Mouse (Mus musculus) frontal cortex, postnatal 10 days (tissue): ENCODE results near the gene Snrnp40.
A peak's percentile ranks its signal among the peaks of the same experiment; 100 is the strongest.

ENCODE experiments used
- DNase-seq, 2 experiments: peaks; one replicate each; pipeline ENCODE4 v3.0.0; 2022; ENCODE audit warnings: low spot score in 2 of 2, mixed read lengths in 1 of 2

The Snrnp40 gene

GRCm38 (mm10) chr4:130359486-130360237 lies at the start of gene Snrnp40, which contains the start of gene Zcchc17:
Snrnp40 (plus strand) TSS chr4:130360132.
Zcchc17 (minus strand) TSS chr4:130359943.
- DNase-seq: peak; percentile 99

- no peak for DNase-seq
Observed at GRCm38 (mm10) chr4:130312526-130312925, 47.4 kb upstream of the Snrnp40 start.

DNA sequence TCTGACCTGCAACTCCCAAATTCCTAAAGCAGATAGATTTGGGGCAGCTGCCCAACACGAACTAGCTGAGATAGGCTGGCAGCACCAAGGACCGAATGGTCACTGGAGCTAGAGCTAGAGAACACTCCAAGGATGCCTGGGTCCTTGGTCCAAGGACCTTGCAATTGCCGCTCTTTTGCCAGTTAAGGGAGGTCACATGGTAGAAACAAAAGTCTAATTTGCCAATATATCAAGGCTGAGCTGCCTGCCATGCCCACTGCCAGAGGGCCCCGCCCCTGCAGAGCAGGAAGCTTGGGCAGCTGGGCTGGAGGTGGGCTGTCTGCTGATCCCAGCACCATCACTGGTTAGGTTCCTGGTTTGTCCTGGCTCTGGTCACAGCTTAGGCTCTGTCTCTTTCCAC lies 46.4 kb upstream of the Snrnp40 start:
- no peak for DNase-seq

DNA sequence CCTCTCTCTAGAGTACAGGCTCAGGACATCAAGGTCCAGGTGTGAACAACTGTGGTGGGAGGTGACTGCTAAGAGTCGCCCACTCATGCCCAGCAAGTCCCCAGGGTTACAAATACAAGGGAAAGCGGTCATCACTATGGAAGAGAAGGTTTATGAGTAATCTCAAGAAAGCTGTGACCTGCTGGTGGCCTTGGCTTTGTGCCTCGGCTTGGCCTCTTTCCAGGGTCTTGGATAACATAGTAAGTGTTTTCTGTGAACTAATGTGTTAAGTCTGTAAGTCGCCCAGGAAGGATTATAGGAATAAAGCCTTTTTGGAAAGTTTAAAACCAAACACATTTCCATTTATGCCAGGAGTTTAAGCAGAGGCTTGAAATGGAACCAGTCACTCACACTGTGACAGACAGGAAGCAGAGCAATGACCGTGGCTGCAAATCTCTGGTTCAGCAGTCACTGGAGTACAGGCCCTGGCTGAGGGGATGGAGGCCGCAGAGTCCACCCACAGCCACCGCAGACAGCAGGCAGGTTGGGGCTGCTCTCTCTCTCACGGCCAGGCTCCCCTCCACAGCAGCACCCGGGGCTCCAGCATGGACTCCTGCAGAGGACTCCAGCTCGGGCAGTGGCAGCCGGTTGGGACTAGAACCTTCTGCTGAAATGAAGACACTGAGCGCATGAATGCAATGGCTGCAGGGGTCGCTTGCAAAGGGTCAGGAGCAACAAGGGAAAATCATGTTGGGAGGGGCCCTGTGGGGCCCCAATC lies 44.0 kb upstream of the Snrnp40 start:
- no peak for DNase-seq

DNA sequence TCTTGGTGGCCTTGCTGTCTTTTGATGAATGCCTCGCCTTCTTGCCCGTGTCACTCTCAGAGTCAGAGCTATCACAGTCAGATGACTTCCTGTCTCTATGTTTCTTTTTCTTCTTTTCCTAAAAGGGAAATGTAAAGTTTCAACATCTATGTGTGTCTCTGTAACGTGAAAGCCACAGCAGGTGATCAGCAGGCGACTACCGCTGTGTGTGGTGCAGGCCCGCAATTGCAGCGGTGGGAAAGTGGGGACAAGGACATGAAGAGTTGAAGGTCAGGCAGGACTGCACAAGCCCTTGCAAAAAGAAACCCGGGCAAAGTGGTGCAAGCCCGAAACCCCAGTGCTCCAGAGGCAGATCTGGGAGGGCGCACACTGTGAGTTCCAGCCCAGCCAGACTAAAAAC lies 43.2 kb upstream of the Snrnp40 start:
- no peak for DNase-seq

- DNase-seq: no peak
Observed at GRCm38 (mm10) chr4:130318122-130318521, 41.8 kb upstream of the Snrnp40 start.

DNA sequence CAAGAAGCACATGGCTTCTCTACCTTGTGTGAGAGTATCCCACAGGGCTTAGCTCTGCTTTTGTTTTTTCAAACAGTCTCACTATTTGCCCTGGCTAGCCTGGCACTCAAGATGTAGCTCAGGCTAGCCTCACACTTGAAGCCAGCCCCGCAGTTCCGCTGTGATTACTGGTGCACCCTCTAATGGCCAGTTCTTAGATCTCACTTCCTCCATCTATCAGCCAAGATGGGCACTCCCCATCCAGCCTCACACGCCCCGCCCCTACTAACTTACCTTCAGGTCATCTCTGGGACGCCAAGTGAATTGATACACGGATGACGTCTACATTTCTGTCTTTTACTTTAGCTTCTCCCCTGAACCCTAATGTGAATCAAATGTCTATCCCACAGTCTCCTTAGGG lies 40.4 kb upstream of the Snrnp40 start:
- DNase-seq: no peak

DNA sequence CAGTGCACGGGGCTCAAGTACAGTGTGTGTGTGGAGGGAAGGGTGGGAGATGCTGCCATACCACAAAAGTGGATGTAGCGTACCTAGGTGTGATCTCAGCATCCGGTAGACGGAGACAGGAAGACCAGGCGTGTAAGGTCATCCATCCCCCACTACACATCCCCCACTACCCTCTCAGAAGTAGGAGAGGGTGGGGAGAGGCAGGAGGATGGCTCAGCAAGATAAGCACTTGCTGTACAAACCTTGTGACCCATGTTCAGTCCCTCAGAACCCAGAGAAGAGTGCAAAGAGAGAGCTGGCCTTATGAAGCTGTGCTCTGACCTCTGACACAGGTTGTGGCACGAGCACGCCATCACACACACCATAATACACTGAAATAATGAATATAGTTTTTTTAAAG lies 38.3 kb upstream of the Snrnp40 start:
- no peak for DNase-seq

DNA sequence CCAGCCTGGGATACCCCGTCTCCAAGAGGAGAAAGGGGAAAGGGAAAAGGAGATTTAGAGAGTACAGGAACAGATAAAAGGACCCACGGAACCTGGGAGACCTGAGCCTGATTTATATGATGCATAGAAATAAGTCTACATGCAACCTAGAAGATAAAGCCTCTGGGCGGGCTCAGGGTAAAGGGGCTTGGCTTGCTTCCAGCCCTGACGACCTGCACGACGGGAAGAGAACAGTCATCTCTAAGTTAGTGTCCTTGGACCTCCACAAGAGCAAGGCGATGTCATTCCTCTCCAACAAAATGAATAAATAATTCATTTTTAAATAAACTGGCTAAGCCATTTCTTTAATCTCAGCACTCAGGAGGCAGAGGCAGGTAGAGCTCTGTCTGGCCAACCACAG lies 37.4 kb upstream of the Snrnp40 start:
- DNase-seq: no peak

DNA sequence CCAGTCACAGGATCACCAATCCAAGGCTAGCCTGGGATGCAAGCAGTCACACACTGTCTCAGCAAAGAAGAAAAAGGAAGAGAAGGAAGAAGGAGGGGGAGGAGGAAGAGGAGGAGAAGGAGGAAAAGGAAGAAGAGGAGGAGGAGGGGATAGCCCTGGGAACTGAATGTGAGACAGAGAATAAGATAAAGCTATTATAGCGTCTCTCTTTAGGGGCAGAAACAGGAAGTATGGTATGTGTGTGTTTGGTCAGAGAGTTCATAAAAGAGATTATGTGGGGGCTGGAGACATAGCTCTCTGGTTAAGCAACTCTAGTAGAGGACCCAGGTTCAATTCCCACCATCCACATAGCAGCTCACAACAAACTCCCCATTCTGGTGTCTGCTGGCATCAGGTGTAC lies 36.8 kb upstream of the Snrnp40 start:
- no peak for DNase-seq

DNA sequence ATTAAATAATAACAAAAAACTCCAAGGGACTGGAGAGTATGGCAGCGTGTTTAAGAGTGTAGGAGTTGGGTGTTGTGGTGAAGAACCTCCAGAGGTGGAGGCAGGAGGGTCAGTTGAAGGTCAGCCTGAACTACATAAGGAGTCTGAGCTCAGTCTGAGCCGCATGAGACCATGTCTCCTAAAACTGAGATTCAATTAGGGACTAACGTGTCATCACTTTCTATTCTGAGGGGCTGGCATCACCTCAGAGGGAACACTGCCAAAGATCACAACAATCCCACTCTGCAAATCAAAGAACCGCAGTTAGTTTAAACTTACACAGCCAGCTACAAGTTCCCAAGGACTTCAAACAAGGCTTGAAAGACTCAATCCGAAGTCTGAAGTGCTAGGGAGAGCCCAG lies 36.3 kb upstream of the Snrnp40 start:
- no peak for DNase-seq

- DNase-seq: no peak
Observed at GRCm38 (mm10) chr4:130325446-130325845, 34.5 kb upstream of the Snrnp40 start.

GRCm38 (mm10) chr4:130327366-130327765 lies 32.6 kb upstream of the Snrnp40 start:
- DNase-seq: no peak

DNA sequence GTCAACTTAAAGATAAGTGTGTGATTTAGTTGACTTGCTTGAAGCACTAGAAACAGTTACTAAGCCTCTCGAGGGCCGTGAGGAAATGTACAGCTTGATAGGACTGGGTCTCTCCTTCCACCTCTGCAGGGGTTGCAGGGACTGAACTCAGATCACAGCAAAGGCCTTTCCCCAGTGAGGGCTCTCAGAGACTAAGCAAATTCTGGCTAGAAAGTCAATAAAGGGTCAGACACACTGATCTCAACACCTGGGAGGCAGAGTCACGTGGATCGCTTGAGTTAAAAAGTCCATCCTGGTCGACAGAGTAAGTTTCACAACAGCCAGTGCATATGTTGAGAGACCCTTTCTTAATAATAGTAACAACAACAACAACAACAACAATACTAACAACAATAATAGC lies 24.1 kb upstream of the Snrnp40 start:
- no peak for DNase-seq

GRCm38 (mm10) chr4:130341691-130342090 lies 18.2 kb upstream of the Snrnp40 start:
- peak in 1 of 2 experiments; percentile 29 for DNase-seq

- no peak for DNase-seq
Observed at GRCm38 (mm10) chr4:130349666-130350065, 10.3 kb upstream of the Snrnp40 start.

DNA sequence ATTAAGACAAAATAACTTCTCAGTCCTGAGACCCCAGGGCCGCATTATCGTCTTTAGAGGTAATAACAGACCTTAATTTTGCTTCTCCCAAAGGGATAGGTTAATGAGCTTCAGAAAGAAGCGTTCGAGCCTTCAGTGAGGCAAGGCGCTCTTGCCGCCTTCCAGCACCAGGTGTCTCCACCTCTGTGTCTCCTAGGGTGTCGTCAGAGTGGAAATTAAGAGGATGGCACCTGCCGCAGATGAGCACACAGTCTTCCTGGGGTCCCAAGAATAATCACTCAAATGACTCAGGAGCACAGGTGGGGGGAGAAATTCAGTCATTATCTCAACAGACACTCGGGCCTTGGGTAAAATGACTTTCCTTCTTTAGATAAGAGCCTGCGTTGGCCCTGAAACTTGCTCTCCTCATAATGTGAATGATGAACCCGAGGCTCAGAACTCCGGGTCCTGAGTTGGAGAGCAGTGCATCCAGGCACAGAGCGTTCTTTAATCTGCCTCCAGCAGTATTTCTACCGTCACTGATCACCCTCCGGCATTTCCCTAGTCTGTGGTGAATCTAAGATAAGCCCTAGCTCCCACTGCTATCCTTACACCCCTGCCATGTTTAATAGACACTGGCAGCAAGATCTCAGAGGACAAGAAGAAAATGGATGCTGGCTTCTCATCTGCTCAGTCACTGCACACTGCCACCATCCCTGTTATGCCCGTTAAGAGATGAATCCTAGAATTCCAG lies 9.1 kb upstream of the Snrnp40 start:
- DNase-seq: no peak

DNA sequence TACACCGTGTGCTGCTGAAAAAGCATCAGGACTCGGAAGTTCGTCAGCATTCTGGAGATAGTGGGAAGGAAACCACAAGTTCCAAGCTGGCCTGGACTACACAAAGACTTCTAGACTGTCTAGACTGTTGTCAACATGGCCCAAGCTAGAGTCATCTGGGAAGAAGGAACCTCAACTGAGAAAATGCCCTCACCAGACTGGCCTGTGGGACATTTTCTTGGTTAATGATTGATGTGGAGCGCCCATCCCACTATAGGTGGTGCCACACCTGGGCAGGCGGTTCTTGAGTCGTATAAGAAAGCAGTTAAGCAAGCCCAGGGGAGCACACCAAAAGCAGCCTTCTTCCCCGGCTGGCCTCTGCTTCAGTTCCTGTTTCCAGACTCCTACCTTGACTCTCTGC lies 7.3 kb upstream of the Snrnp40 start:
- no peak for DNase-seq

- DNase-seq: no peak
Observed at GRCm38 (mm10) chr4:130357946-130358345, 2.0 kb upstream of the Snrnp40 start.

DNA sequence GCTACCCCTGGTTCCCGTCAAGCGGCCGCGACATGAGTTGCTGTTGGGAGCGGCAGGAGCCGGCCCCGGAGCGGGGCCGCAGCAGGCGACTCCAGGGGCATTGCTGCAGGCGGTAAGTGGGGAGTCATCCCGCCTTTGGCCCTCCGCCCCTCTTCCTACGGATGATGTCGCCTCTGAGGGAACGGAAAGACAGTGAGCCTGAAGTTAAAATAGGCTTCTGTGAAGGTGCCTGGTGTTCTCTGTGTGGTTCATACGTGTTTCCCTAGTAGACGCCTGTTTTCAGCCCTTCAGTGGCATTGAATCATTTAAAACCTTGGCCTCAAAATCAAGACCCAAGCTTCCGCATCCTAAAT lies 282 bp downstream of the Snrnp40 start:
- no peak for DNase-seq

DNA sequence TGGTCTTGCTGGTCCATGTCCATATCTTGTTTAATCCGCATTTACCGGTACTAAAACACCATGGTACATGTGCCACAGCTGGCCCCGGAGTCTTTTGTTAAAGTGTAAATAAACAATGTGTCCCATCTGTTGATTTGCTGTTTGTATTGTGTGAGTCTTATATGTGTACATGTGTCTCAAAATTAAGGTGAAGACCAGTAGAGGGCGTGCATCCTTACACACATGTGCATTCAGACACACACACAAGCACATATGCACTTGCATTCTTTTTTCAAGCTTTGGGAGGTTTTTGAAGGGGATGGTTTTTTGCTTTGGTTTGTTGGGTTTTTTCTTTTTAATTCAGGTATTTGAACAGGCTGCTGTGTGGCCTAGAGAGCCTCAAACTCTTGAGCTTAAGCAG lies 16.7 kb downstream of the Snrnp40 start:
- no peak for DNase-seq

DNA sequence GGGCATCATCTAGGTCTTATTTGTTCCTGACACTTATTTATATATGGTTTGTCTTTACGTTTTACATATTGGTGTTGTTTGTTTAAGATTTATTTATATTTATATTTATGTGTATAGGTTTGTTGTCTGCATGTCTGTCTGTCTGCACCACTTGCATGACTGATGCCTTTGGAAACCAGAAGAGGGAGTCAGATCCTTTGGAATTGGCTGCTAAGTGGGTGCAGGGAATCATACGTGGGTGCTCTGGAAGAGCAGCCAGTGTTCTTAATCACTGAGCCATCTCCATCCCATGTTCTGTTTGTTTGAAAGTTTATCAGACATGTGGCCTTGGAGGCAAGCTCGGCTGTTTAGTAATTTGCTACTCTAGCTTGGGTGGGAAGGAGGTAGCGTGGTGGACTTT lies 17.6 kb downstream of the Snrnp40 start:
- DNase-seq: no peak

DNA sequence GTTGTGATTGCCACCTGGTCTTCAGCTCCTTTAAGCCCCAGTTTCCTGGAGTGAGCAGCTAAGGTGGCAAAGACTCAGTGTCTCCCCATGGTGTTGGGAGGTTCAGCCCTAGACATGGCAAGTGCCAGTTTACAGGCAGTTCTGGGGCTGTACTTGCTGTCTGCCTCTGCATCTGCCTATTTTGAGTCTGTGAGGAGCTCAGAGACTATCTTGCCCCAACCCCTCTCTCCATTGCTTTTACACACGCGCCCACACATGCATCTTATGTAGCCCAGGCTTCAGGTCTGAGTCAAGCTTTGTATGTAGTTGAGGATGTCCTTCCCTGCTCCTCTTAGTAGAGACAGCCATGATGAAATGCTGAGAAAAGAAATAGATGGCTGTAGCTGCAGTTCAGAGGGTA lies 19.2 kb downstream of the Snrnp40 start:
- no peak for DNase-seq
